In genomic region chr5:105793548-105793940, GRCm38 (mm10) we compare ENCODE assay signal across 9 mouse cellular contexts.
DNase-seq lines count a peak whose midpoint lies in the region; ATAC-seq and TF ChIP-seq lines count a peak whose summit lies in the region.
"Had no signal": no experiment of that assay in that cellular context is flagged by ENCODE, and none has a peak within 500 bp of the region (broad histone marks: within the 10 kb centered on the region; RNA-seq: fewer than 3 reads in every experiment).

No protein-coding gene starts in this region.

- H3K27ac ChIP-seq in heart, embryonic 11.5 days (ENCODE audit: low read depth, low read length): no peak overlapping the region
- H3K27ac ChIP-seq in midbrain, embryonic 10.5 days (replicated peaks): 0 out of 2 replicates have a peak overlapping the region, but pooled peaks have one; percentile 52
- no peak overlapping the region; the same call in 1 of the 2 replicates for H3K27ac ChIP-seq in midbrain, embryonic 11.5 days (ENCODE audit: low read depth, low read length)
- H3K27ac ChIP-seq in intestine, postnatal 0 days (ENCODE audit: low read depth, low read length): no peak overlapping the region
- peak overlapping the region; percentile 81; the same call in 1 of the 2 replicates for H3K27ac ChIP-seq in stomach, postnatal 0 days (replicated peaks)
- H3K27ac ChIP-seq: limb, embryonic 15.5 days had no signal

- TF ChIP-seq CTCF in intestine, postnatal 0 days (IDR thresholded peaks at IDR 0.05; ENCODE audit: low read depth): no peak
- no peak for TF ChIP-seq CTCF in stomach, postnatal 0 days (IDR thresholded peaks at IDR 0.05; ENCODE audit: low read depth)

- no peak for ATAC-seq in heart, embryonic 11.5 days (replicated peaks; ENCODE audit: insufficient number of reproducible peaks, low FRiP score, low TSS enrichment)
- no peak for ATAC-seq in midbrain, embryonic 11.5 days (ENCODE audit: low FRiP score)
- ATAC-seq in intestine, postnatal 0 days: no peak
- no peak for ATAC-seq in stomach, postnatal 0 days (ENCODE audit: low FRiP score, low TSS enrichment)
- no peak for ATAC-seq in erythroid progenitor cell, adult 5-6 weeks (replicated peaks; ENCODE audit: low FRiP score, poor library complexity, severe bottlenecking)

- TF ChIP-seq EP300 in stomach, postnatal 0 days (optimal IDR thresholded peaks at IDR 0.05): no peak

- no peak for DNase-seq in heart, adult 9 months (ENCODE audit: low spot score in 2 of 2)
- no peak for DNase-seq in midbrain, embryonic 10.5 days (ENCODE audit: low spot score)
- no peak for DNase-seq in midbrain, embryonic 11.5 days (ENCODE audit: low spot score, missing footprints)
- no peak for DNase-seq in stomach, postnatal 0 days (ENCODE audit: low spot score)
- no peak for DNase-seq in cerebellum, postnatal 36 days

- H3K4me1 ChIP-seq in heart, embryonic 11.5 days (ENCODE audit: control insufficient read depth, insufficient read depth, low read length): peaks cover 21% of the 10 kb centered on the region
- peaks cover 24% of the 10 kb centered on the region for H3K4me1 ChIP-seq in midbrain, embryonic 10.5 days
- H3K4me1 ChIP-seq in midbrain, embryonic 11.5 days (ENCODE audit: control insufficient read depth, insufficient read depth, low read length): peaks cover 15% of the 10 kb centered on the region
- H3K4me1 ChIP-seq in intestine, postnatal 0 days (replicated peaks; ENCODE audit: control insufficient read depth, insufficient read depth, low read length): peaks cover 6% of the 10 kb centered on the region
- peaks cover 10% of the 10 kb centered on the region for H3K4me1 ChIP-seq in stomach, postnatal 0 days (replicated peaks; ENCODE audit: control insufficient read depth, insufficient read depth)

- 55% methylated on average over 5 of the region's 5 CpGs for WGBS in heart, embryonic 11.5 days (ENCODE audit: insufficient replicate concordance)
- 48% methylated on average over 5 of the region's 5 CpGs for WGBS in midbrain, embryonic 10.5 days
- 42% methylated on average over 5 of the region's 5 CpGs for WGBS in midbrain, embryonic 11.5 days
- WGBS in intestine, postnatal 0 days: 82% methylated on average over 5 of the region's 5 CpGs
- WGBS in stomach, postnatal 0 days: 43% methylated on average over 5 of the region's 5 CpGs

- H3K9me3 ChIP-seq in heart, embryonic 11.5 days (replicated peaks; ENCODE audit: control insufficient read depth, low read length): no peaks in the 10 kb centered on the region
- no peaks in the 10 kb centered on the region for H3K9me3 ChIP-seq in midbrain, embryonic 10.5 days (replicated peaks)
- H3K9me3 ChIP-seq in midbrain, embryonic 11.5 days (ENCODE audit: control insufficient read depth, low read length): no peaks in the 10 kb centered on the region
- H3K9me3 ChIP-seq in intestine, postnatal 0 days (ENCODE audit: control insufficient read depth): no peaks in the 10 kb centered on the region
- H3K9me3 ChIP-seq in stomach, postnatal 0 days (ENCODE audit: control insufficient read depth, low read length): no peaks in the 10 kb centered on the region
- H3K9me3 ChIP-seq: limb, embryonic 15.5 days had no signal

- no peak overlapping the region for H3K4me3 ChIP-seq in heart, embryonic 11.5 days (ENCODE audit: low read depth, low read length)
- no peak overlapping the region for H3K4me3 ChIP-seq in midbrain, embryonic 10.5 days
- no peak overlapping the region for H3K4me3 ChIP-seq in midbrain, embryonic 11.5 days (ENCODE audit: low read depth, low read length)
- no peak overlapping the region for H3K4me3 ChIP-seq in intestine, postnatal 0 days (ENCODE audit: low read depth, low read length)
- H3K4me3 ChIP-seq in stomach, postnatal 0 days (ENCODE audit: low read depth, low read length): no peak overlapping the region
- H3K4me3 ChIP-seq: limb, embryonic 15.5 days had no signal

- H3K4me2 ChIP-seq in heart, embryonic 11.5 days: peak overlapping the region; percentile 64; the same call in 1 of the 2 replicates
- no peak overlapping the region for H3K4me2 ChIP-seq in midbrain, embryonic 11.5 days
- H3K4me2 ChIP-seq in intestine, postnatal 0 days (replicated peaks; ENCODE audit: low read depth): 0 out of 2 replicates have a peak overlapping the region, but pooled peaks have one; percentile 71
- no peak overlapping the region for H3K4me2 ChIP-seq in stomach, postnatal 0 days (replicated peaks; ENCODE audit: low read depth)

- no peak overlapping the region for H3K9ac ChIP-seq in heart, embryonic 11.5 days (ENCODE audit: low read depth, low read length)
- no peak overlapping the region for H3K9ac ChIP-seq in midbrain, embryonic 11.5 days (ENCODE audit: low read length)
- no peak overlapping the region for H3K9ac ChIP-seq in intestine, postnatal 0 days (ENCODE audit: low read depth, low read length)
- no peak overlapping the region for H3K9ac ChIP-seq in stomach, postnatal 0 days (ENCODE audit: low read length)
- H3K9ac ChIP-seq: limb, embryonic 15.5 days had no signal

- peaks cover 16% of the 10 kb centered on the region for H3K27me3 ChIP-seq in heart, embryonic 11.5 days (ENCODE audit: control insufficient read depth, insufficient read depth, low read length)
- no peaks in the 10 kb centered on the region for H3K27me3 ChIP-seq in midbrain, embryonic 10.5 days (ENCODE audit: low read depth, poor library complexity, severe bottlenecking)
- no peaks in the 10 kb centered on the region for H3K27me3 ChIP-seq in midbrain, embryonic 11.5 days (ENCODE audit: control insufficient read depth, insufficient read depth, low read length)
- H3K27me3 ChIP-seq in intestine, postnatal 0 days (replicated peaks; ENCODE audit: control insufficient read depth, insufficient read depth, low read length): no peaks in the 10 kb centered on the region
- H3K27me3 ChIP-seq in stomach, postnatal 0 days (ENCODE audit: control insufficient read depth, insufficient read depth, low read length): no peaks in the 10 kb centered on the region
- H3K27me3 ChIP-seq: limb, embryonic 15.5 days had no signal

- H3K36me3 ChIP-seq in heart, embryonic 11.5 days (ENCODE audit: control insufficient read depth, insufficient read depth, low read length): no peaks in the 10 kb centered on the region
- 0 out of 2 replicates have a peak, but pooled peaks cover 6% of the 10 kb centered on the region for H3K36me3 ChIP-seq in midbrain, embryonic 10.5 days
- no peaks in the 10 kb centered on the region for H3K36me3 ChIP-seq in midbrain, embryonic 11.5 days (ENCODE audit: control insufficient read depth, insufficient read depth, low read length)
- H3K36me3 ChIP-seq in intestine, postnatal 0 days (ENCODE audit: control insufficient read depth, insufficient read depth): no peaks in the 10 kb centered on the region
- no peaks in the 10 kb centered on the region for H3K36me3 ChIP-seq in stomach, postnatal 0 days (ENCODE audit: control insufficient read depth, insufficient read depth, low read length)
- H3K36me3 ChIP-seq: limb, embryonic 15.5 days had no signal

Comparison
In these comparisons a context has a peak if more than half of its experiments do, and no peak if none do; other contexts are left out.
1. H3K27ac ChIP-seq: peak in midbrain, embryonic 10.5 days (single experiment) and stomach, postnatal 0 days (single experiment); none in heart, embryonic 11.5 days (single experiment), midbrain, embryonic 11.5 days (single experiment) and intestine, postnatal 0 days (single experiment).
2. H3K4me2 ChIP-seq: peak in heart, embryonic 11.5 days (single experiment) and intestine, postnatal 0 days (single experiment); none in midbrain, embryonic 11.5 days (single experiment) and stomach, postnatal 0 days (single experiment).